Mouse (Mus musculus) MN1 (cell line): ENCODE data around the gene Arf4.
"Not testable (repeated sequence)": the region's sequence is repeated elsewhere in the genome, so short reads cannot be mapped to it uniquely, and the experiment has no call there.

ENCODE experiments used
- DNase-seq: peaks from one replicate; pipeline ENCODE4 v3.0.0-alpha.2; 2016; ENCODE audit warnings: low spot score

Arf4 gene

GRCm38 (mm10) chr14:26662488-26662887 lies 24.6 kb downstream of the Arf4 start:
- no peak for DNase-seq

DNA sequence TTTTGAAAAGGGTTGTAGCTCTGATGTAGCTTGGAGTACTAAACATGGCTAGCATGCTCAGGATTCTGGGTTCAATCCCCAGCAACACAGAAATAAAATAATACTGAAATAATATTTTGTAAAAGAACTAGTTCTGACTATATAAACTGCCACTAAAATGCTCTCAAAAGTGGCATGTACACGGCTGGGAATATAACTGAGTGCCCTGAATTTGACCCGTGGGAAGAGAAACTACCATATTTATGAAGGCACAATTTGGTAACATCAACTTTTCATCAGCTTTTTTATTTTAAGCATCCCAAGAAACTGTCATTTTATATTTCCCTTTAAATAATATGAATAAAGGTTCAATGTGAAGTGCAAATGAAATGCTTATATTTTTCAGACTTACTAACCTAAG lies 26.0 kb downstream of the Arf4 start:
- no peak for DNase-seq

GRCm38 (mm10) chr14:26667991-26668370 lies 30.1 kb downstream of the Arf4 start:
- DNase-seq, result no peak

- DNase-seq, result peak; percentile 64
These were observed 30.8 kb downstream of the Arf4 start for GRCm38 (mm10) chr14:26668371-26669291.

DNA sequence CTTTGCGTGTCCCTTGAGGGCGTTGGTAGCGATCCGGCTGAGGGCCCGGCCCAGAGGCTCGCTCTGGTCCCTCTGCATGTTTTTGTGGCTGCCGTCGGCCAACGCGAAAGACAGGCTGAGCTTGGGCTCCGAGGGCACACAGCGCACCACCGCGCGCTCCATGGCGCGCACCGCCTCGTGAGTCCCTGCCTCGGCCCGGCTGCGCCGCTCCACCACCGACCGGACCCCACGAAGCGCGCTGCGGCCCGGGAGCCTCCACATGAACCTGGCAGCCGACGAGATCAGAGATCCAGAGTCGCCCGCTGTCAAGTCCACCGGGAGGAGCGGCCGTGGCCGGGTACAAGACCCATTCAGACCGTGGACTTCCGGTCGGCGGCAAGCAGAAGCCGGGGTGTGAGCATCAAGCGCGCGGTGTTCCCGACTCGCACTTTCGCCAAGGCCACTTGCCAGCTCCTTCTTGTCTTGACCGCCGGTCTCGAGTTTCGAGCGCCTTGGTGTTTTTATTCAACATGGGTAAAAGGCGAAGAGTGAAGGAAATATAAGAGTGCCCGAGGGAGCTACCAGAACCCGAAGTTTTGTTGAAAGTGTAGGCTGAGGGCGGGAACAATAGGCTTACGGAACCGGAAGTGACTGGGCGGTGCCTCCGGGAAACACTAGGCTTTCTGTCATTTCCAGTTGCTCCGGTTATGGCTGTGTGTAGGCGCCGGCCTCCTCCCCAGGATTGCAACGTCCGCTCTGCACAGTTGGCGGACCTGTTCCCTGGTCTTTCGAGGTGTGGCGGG lies 31.6 kb downstream of the Arf4 start, which contains the start of gene Pde12:
Gene Pde12, minus strand, starts transcription at position 592 of the 782 bp plus-strand sequence.
- peak; percentile 91 for DNase-seq

DNA sequence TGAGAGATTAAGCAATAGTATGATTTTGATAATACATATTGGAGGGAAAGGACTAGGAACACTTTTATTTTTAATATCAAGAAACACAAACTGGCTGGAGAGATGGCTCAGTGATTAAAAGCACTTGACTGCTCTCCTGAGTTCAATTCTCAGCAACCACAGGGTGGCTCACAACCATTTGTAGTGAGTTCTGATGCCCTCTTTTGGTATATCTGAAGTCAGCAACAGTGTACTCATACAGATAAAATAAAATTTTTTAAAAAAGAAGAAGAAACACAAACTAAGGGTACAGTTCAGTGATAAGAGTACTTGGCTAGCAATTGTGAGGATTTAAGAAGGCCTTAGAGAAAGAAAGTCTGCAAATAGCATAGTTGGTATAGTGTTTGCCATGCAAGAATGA lies 33.1 kb downstream of the Arf4 start:
- DNase-seq, result no peak

GRCm38 (mm10) chr14:26671870-26672615 lies 34.2 kb downstream of the Arf4 start:
- not testable (repeated sequence) for DNase-seq

DNA sequence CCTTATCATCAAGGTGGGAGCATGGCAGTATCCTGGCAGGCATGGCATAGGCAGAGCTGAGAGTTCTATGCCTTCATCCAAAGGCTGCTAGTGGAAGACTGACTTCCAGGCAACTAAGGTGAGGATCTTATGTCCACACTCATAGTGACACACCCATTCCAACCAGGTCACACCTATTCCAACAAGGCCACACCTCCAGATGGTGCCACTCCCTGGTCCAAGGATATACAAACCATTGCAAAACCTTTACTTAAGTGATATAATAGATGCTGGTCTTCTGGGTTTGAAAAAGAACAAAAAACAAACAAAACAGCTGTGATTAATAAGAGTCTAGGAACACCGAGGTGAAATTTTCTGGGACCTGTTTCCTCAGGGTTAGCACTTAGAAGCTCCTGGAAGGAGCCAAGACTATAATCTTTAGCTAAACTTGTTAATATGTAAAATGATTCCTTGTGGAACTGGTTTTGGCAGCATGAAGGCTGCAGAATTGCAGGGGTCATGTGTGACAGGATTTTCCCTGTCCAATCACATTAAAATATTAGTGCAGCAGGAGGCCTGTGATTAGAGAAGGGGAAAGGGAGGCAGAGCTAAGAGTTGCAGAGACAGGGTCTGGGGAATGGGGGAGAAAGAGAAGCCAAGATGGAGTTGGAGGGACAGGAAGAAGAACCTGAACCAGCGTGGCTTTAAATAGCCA lies 36.7 kb downstream of the Arf4 start:
- not testable (repeated sequence) for DNase-seq

DNA sequence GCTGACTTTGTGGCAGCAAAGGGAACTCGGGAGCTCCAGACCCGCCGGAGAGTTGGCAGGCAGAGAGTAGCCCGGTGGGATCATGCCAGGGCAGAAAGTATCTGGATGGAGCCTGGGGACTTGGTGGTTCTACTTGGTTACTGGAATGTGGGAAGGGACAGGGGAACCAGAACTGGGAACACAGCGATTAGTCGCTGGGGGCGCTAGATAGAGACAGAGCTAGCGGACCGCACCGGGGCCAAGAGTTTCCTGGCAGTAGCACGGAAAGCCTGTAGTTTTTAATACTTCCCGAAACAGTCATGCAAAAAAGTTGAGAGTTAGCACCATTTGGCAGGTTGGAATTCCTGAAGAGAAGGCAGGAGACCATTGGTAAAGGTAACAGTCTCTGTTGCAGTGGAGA lies 37.5 kb downstream of the Arf4 start:
- DNase-seq, result no peak

DNA sequence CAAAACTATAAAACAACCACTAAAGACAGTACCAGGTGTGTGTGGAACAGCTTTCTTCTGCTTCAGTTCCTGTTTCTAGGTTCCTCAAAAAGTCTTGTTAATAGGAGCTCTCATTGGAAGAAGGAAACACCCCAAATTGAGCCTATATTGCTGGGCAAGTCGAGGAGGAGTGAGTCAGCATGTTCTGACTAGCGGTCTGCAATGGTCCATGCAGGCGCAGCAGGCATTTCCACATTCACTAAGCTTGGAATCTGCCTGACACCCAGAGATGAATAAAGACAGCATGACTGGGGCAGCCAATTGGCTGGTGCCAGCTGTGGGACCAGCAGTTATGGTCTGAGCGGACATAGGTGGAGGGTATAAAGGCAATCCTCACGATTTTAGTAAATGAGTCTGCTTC lies 37.9 kb downstream of the Arf4 start:
- DNase-seq, result no peak

DNA sequence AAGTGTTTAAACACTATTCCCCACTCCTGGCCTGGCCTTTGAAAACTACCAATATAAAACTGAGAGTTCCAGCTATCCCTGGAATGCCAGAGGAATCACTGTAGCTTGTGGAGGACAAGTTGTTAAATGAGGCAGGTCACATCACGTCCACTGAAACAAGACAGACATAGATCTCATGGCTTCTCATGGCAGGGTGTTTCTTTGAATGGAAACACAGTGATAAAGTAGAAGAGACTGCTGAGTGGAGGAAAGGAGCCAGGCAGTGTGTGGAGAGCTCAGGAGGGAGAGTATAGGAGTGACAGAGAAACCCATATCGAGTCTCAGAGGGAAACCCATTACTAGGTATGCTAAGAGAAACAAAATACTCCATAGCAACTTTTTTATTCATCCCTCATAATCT lies 52.9 kb downstream of the Arf4 start:
- DNase-seq, result no peak

GRCm38 (mm10) chr14:26691363-26691762 lies 53.5 kb downstream of the Arf4 start:
- no peak for DNase-seq

DNA sequence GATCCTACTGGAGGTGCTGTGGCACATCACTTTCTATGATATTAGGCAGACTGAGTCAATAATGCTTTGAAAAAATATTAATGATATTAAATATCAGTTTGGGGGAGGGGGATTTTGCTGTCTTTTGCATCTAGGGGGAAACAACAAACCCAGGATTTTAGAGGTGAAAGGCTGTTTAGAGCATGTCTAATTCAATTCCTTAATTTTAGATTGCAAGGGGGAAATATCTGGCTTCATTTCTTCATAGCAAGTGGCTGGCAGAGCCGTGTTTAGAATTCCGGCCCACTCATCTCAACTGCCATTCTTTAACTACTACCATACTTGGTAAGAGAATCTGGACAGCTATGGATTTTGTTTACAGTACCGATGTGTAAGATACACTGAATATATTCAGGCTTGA lies 55.1 kb downstream of the Arf4 start, which contains the start of gene Dnah12:
Gene Dnah12, plus strand, starts transcription at position 301 of the 400 bp plus-strand sequence.
- DNase-seq, result no peak

- peak; percentile 14 for DNase-seq
These were observed 60.0 kb downstream of the Arf4 start for GRCm38 (mm10) chr14:26697912-26698311.

GRCm38 (mm10) chr14:26705246-26705645 lies 67.4 kb downstream of the Arf4 start:
- DNase-seq, result not testable (repeated sequence)
